Mouse (Mus musculus) layer of hippocampus, adult 2 months (tissue): Measurements from ENCODE around the gene Tmem116. TPM values are rescaled to one million over a fixed set of nuclear protein-coding genes. Genes with fewer than 3 reads are reported as not detected.
"Not testable (repeated sequence)": the region's sequence is repeated elsewhere in the genome, so short reads cannot be mapped to it uniquely, and the experiment has no call there.

Experiments
- DNase-seq, 2 experiments: peaks; one replicate each; pipeline ENCODE4 v3.0.0; 2022; ENCODE audit warnings: low spot score in 2 of 2
- H3K27ac ChIP-seq: fragments of 200-600 bp; 2 replicates; pipeline ENCODE4 v1.8.1; 2022
- H3K4me3 ChIP-seq: fragments of 200-600 bp; 2 replicates; pipeline ENCODE4 v1.8.1; 2022; ENCODE audit warnings: mild to moderate bottlenecking
- CTCF ChIP-seq: fragments of 200-600 bp; conservative IDR thresholded peaks from 2 replicates; pipeline ENCODE4 v1.8.1; 2022; ENCODE audit warnings: antibody characterized with exemption, mild to moderate bottlenecking, moderate library complexity
- total RNA-seq, 2 experiments: library from RNA; stranded (reverse); gene quantifications; 2 replicates each; pipeline ENCODE4 v1.2.3; 2021

Tmem116 gene
- total RNA-seq, 2 experiments from 2014 or later = 7.7 to 8.6 TPM

- TF ChIP-seq CTCF = no peak
- Histone ChIP-seq H3K4me3 (no peak overlapping the region), H3K27ac (no peak overlapping the region)
- DNase-seq = no peak
Measured at GRCm38 (mm10) chr5:121474610-121475009, 22.9 kb downstream of the Tmem116 start.

- DNase-seq = no peak
- no peak for TF ChIP-seq CTCF
- Histone ChIP-seq H3K27ac (no peak overlapping the region), H3K4me3 (no peak overlapping the region)
Measured at GRCm38 (mm10) chr5:121476040-121476439, 24.3 kb downstream of the Tmem116 start.

GRCm38 (mm10) chr5:121477680-121478079 is 26.0 kb downstream of the Tmem116 start:
- no peak overlapping the region for H3K27ac ChIP-seq
- TF ChIP-seq CTCF = peak; percentile 90
- no peak overlapping the region for H3K4me3 ChIP-seq
- DNase-seq = peak; percentile 37 to 65

GRCm38 (mm10) chr5:121484801-121485200 is 33.1 kb downstream of the Tmem116 start:
- Histone ChIP-seq H3K27ac (no peak overlapping the region), H3K4me3 (no peak overlapping the region)
- TF ChIP-seq CTCF = no peak
- no peak for DNase-seq

GRCm38 (mm10) chr5:121493305-121493704 is 41.6 kb downstream of the Tmem116 start:
- peak; percentile 45 to 60 for DNase-seq
- TF ChIP-seq CTCF = no peak
- Histone ChIP-seq H3K27ac (peak overlapping the region; percentile 43; the same call in 1 of the 2 replicates), H3K4me3 (no peak overlapping the region)

- Histone ChIP-seq H3K4me3 (no peak overlapping the region), H3K27ac (peak overlapping the region; percentile 33; the same call in 1 of the 2 replicates)
- no peak for TF ChIP-seq CTCF
- no peak for DNase-seq
Measured at GRCm38 (mm10) chr5:121500719-121501118, 49.0 kb downstream of the Tmem116 start.

- not testable (repeated sequence) for DNase-seq, H3K27ac ChIP-seq, H3K4me3 ChIP-seq
Measured at GRCm38 (mm10) chr5:121501424-121501996, 49.8 kb downstream of the Tmem116 start.

GRCm38 (mm10) chr5:121503231-121503630 is 51.5 kb downstream of the Tmem116 start, which contains the start of gene Adam1b:
Gene Adam1b (minus strand): TSS chr5:121503435.
- no peak within 1 kb of the TSS for H3K4me3 ChIP-seq
- no peak for TF ChIP-seq CTCF
- no peak for DNase-seq
- H3K27ac ChIP-seq = no peak within 1 kb of the TSS

GRCm38 (mm10) chr5:121506846-121507245 is 55.2 kb downstream of the Tmem116 start:
- Histone ChIP-seq H3K4me3 (no peak overlapping the region), H3K27ac (no peak overlapping the region)
- DNase-seq = no peak
- TF ChIP-seq CTCF = no peak

GRCm38 (mm10) chr5:121510009-121510408 is 58.3 kb downstream of the Tmem116 start:
- DNase-seq = no peak
- Histone ChIP-seq H3K4me3 (no peak overlapping the region), H3K27ac (no peak overlapping the region)

GRCm38 (mm10) chr5:121518983-121519382 is 67.3 kb downstream of the Tmem116 start:
- no peak overlapping the region for H3K4me3 ChIP-seq
- TF ChIP-seq CTCF = no peak
- DNase-seq = no peak
- H3K27ac ChIP-seq = no peak overlapping the region

More at GRCm38 (mm10) chr5:121510009-121510408, 58.3 kb downstream of the Tmem116 start:
- TF ChIP-seq CTCF = no peak

GRCm38 (mm10) chr5:121519758-121520157 is 68.1 kb downstream of the Tmem116 start:
- DNase-seq, H3K27ac ChIP-seq, H3K4me3 ChIP-seq: not testable (repeated sequence)

GRCm38 (mm10) chr5:121525774-121526450 is 74.2 kb downstream of the Tmem116 start:
- no peak for DNase-seq
- Histone ChIP-seq H3K27ac (no peak overlapping the region), H3K4me3 (no peak overlapping the region)
- no peak for TF ChIP-seq CTCF

GRCm38 (mm10) chr5:121526526-121526925 is 74.8 kb downstream of the Tmem116 start:
- Histone ChIP-seq H3K27ac (no peak overlapping the region), H3K4me3 (no peak overlapping the region)
- no peak for TF ChIP-seq CTCF
- DNase-seq = no peak
